Mouse (Mus musculus) CD4-positive, CD25-positive, alpha-beta regulatory T cell, adult 4 months (primary cell): ENCODE measurements around the gene Cntfr. TPM values are rescaled to one million over a fixed set of nuclear protein-coding genes. Genes with fewer than 3 reads are reported as not detected.
"Not testable (repeated sequence)": the region's sequence is repeated elsewhere in the genome, so short reads cannot be mapped to it uniquely, and the experiment has no call there.

Source experiments
- ATAC-seq: one replicate; pipeline ENCODE4 v1.8.0; 2017
- polyA plus RNA-seq, 2 experiments: library from polyadenylated mRNA; unstranded; fragments of 100-300 nt; shearing (Covaris generic); gene quantifications; one replicate each; pipeline ENCODE4 v1.2.1; 2017

The Cntfr gene
- polyA plus RNA-seq, 2 experiments from 2014 or later, result not detected

GRCm38 (mm10) chr4:41708192-41708745 lies 11.4 kb upstream of the Cntfr start:
- peak; percentile 56 for ATAC-seq

GRCm38 (mm10) chr4:41707011-41707535 lies 10.2 kb upstream of the Cntfr start:
- peak; percentile 72 for ATAC-seq

- ATAC-seq, result no peak
Observed at GRCm38 (mm10) chr4:41705922-41706754, 9.2 kb upstream of the Cntfr start.

- no peak for ATAC-seq
Observed at GRCm38 (mm10) chr4:41704651-41705050, 7.8 kb upstream of the Cntfr start.

GRCm38 (mm10) chr4:41702226-41702625 lies 5.3 kb upstream of the Cntfr start:
- not testable (repeated sequence) for ATAC-seq

GRCm38 (mm10) chr4:41700224-41700623 lies 3.3 kb upstream of the Cntfr start:
- not testable (repeated sequence) for ATAC-seq

- not testable (repeated sequence) for ATAC-seq
Observed at GRCm38 (mm10) chr4:41699783-41700182, 2.9 kb upstream of the Cntfr start, which contains the start of gene Il11ra1. Gene Il11ra1 (plus strand): TSS chr4:41699989.

GRCm38 (mm10) chr4:41698421-41699016 lies 1.6 kb upstream of the Cntfr start:
- ATAC-seq, result not testable (repeated sequence)

GRCm38 (mm10) chr4:41696452-41696851 lies 437 bp downstream of the Cntfr start:
- not testable (repeated sequence) for ATAC-seq

GRCm38 (mm10) chr4:41695800-41696199 lies 1.1 kb downstream of the Cntfr start:
- not testable (repeated sequence) for ATAC-seq

GRCm38 (mm10) chr4:41693511-41693910 lies 3.4 kb downstream of the Cntfr start:
- ATAC-seq, result not testable (repeated sequence)

GRCm38 (mm10) chr4:41690014-41690413 lies 6.9 kb downstream of the Cntfr start:
- ATAC-seq, result not testable (repeated sequence)

GRCm38 (mm10) chr4:41688562-41688961 lies 8.3 kb downstream of the Cntfr start:
- ATAC-seq, result not testable (repeated sequence)

- not testable (repeated sequence) for ATAC-seq
Observed at GRCm38 (mm10) chr4:41685882-41686492, 10.9 kb downstream of the Cntfr start.

GRCm38 (mm10) chr4:41684931-41685453 lies 11.9 kb downstream of the Cntfr start:
- ATAC-seq, result not testable (repeated sequence)

- ATAC-seq, result not testable (repeated sequence)
Observed at GRCm38 (mm10) chr4:41684131-41684930, 12.6 kb downstream of the Cntfr start.

GRCm38 (mm10) chr4:41683303-41683702 lies 13.6 kb downstream of the Cntfr start:
- ATAC-seq, result not testable (repeated sequence)

GRCm38 (mm10) chr4:41682789-41683188 lies 14.1 kb downstream of the Cntfr start:
- no peak for ATAC-seq

- no peak for ATAC-seq
Observed at GRCm38 (mm10) chr4:41681947-41682346, 14.9 kb downstream of the Cntfr start.

- ATAC-seq, result no peak
Observed at GRCm38 (mm10) chr4:41681176-41681575, 15.7 kb downstream of the Cntfr start.

- no peak for ATAC-seq
Observed at GRCm38 (mm10) chr4:41679291-41679690, 17.6 kb downstream of the Cntfr start.

GRCm38 (mm10) chr4:41678863-41679262 lies 18.0 kb downstream of the Cntfr start:
- ATAC-seq, result no peak
